Comparison of ENCODE assay signal across 19 mouse cellular contexts in the genomic region with DNA sequence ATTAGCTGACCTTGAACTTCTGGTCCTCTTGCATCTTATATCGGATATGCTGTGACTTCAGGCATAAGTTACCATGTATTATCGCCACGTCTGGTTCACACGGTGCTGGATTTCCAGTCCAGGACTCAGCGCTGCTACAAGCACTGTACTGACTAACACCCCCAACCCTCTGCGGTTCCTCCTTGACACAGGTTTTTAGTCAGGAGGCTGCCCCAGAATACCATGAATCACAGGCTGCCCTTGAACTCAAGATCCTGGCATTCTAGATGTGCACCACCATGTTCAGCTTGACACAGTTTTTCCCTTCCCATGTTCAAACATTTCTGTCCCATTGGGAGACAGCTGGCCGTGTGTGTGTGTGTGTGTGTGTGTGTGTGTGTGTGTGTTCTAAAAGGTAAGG. TPM values are rescaled to one million over a fixed set of nuclear protein-coding genes. Genes with fewer than 3 reads are reported as not detected.
A peak's percentile ranks its signal among the peaks of the same experiment; 100 is the strongest.
DNase-seq lines count a peak whose midpoint lies in the region; ATAC-seq and TF ChIP-seq lines count a peak whose summit lies in the region.
"Had no signal": no experiment of that assay in that cellular context is flagged by ENCODE, and none has a peak within 500 bp of the region (broad histone marks: within the 10 kb centered on the region; RNA-seq: fewer than 3 reads in every experiment).

No protein-coding gene starts in this region.

- H3K27me3 ChIP-seq in forebrain, embryonic 10.5 days (ENCODE audit: poor library complexity, severe bottlenecking): no peaks in the 10 kb centered on the region
- no peaks in the 10 kb centered on the region for H3K27me3 ChIP-seq in forebrain, embryonic 13.5 days
- no peaks in the 10 kb centered on the region for H3K27me3 ChIP-seq in heart, embryonic 15.5 days
- no peaks in the 10 kb centered on the region for H3K27me3 ChIP-seq in kidney, embryonic 16.5 days (ENCODE audit: insufficient read depth, low read length)
- H3K27me3 ChIP-seq: midbrain, embryonic 12.5 days had no signal

- peaks cover 34% of the 10 kb centered on the region for H3K4me1 ChIP-seq in forebrain, embryonic 10.5 days
- H3K4me1 ChIP-seq in forebrain, embryonic 13.5 days: no peaks in the 10 kb centered on the region; the same call in 1 of the 2 replicates
- peaks cover 52% of the 10 kb centered on the region for H3K4me1 ChIP-seq in heart, embryonic 15.5 days (replicated peaks)
- peaks cover 24% of the 10 kb centered on the region for H3K4me1 ChIP-seq in kidney, embryonic 16.5 days (ENCODE audit: insufficient read depth, low read length)
- H3K4me1 ChIP-seq in ES-E14 (ENCODE audit: control insufficient read depth in 2 of 2, insufficient read depth in 2 of 2, low read length in 2 of 2, poor library complexity in 1 of 2): peaks cover 9 to 27% of the 10 kb centered on the region in 2 experiments; a peak in 3 of 4 replicates

- peak overlapping the region; percentile 12; the same call in 1 of the 2 replicates for H3K27ac ChIP-seq in forebrain, embryonic 10.5 days
- H3K27ac ChIP-seq in forebrain, embryonic 13.5 days: no peak overlapping the region
- peak overlapping the region; percentile 46 for H3K27ac ChIP-seq in heart, embryonic 15.5 days
- H3K27ac ChIP-seq in kidney, embryonic 16.5 days (ENCODE audit: low read length): 0 out of 2 replicates have a peak overlapping the region, but pooled peaks have one; percentile 71
- peak overlapping the region; percentile 77 for H3K27ac ChIP-seq in ES-E14 (ENCODE audit: insufficient read depth, low read depth, low read length, poor library complexity, severe bottlenecking)
- H3K27ac ChIP-seq: hindbrain, embryonic 14.5 days; layer of hippocampus, adult 2 months; midbrain, embryonic 12.5 days had no signal

- ATAC-seq in forebrain, embryonic 13.5 days: no peak
- no peak for ATAC-seq in heart, embryonic 15.5 days (replicated peaks; ENCODE audit: insufficient number of reproducible peaks, insufficient read depth, low FRiP score, low read depth)
- 0 out of 2 replicates have a peak, but pooled peaks have one; percentile 3 for ATAC-seq in kidney, embryonic 16.5 days (ENCODE audit: low FRiP score, low TSS enrichment)
- ATAC-seq: inflammation-experienced regulatory T-cells, adult 6 months had no signal

- no peak overlapping the region for H3K9ac ChIP-seq in forebrain, embryonic 13.5 days
- H3K9ac ChIP-seq in heart, embryonic 15.5 days: no peak overlapping the region
- H3K9ac ChIP-seq in kidney, embryonic 16.5 days (replicated peaks; ENCODE audit: low read length): no peak overlapping the region
- 0 out of 2 replicates have a peak overlapping the region, but pooled peaks have one; percentile 21 for H3K9ac ChIP-seq in ES-E14 (ENCODE audit: insufficient read depth, low read depth, low read length, poor library complexity, severe bottlenecking)
- H3K9ac ChIP-seq: hindbrain, embryonic 14.5 days; midbrain, embryonic 12.5 days had no signal

- 94% methylated on average over 7 of the region's 7 CpGs for WGBS in forebrain, embryonic 10.5 days
- 88% methylated on average over 7 of the region's 7 CpGs for WGBS in forebrain, embryonic 13.5 days
- 72% methylated on average over 7 of the region's 7 CpGs for WGBS in heart, embryonic 15.5 days
- WGBS in kidney, embryonic 16.5 days: 83% methylated on average over 7 of the region's 7 CpGs

- H3K36me3 ChIP-seq in forebrain, embryonic 10.5 days (replicated peaks): peaks cover 34% of the 10 kb centered on the region
- no peaks in the 10 kb centered on the region; the same call in 1 of the 2 replicates for H3K36me3 ChIP-seq in forebrain, embryonic 13.5 days (ENCODE audit: poor library complexity, severe bottlenecking)
- no peaks in the 10 kb centered on the region for H3K36me3 ChIP-seq in heart, embryonic 15.5 days
- 0 out of 2 replicates have a peak, but pooled peaks cover under 1% of the 10 kb centered on the region for H3K36me3 ChIP-seq in kidney, embryonic 16.5 days (ENCODE audit: insufficient read depth, low read length)
- peaks cover 8% of the 10 kb centered on the region; the same call in 1 of the 2 replicates for H3K36me3 ChIP-seq in ES-E14 (ENCODE audit: control insufficient read depth, insufficient read depth, low read length, poor library complexity, severe bottlenecking)

- in situ Hi-C loops in ES-E14 (cut with MboI; ENCODE audit: low sequenced_read_pairs in 2 of 2, unreplicated experiment in 2 of 2): no loop called here

- no peak overlapping the region for H3K4me2 ChIP-seq in forebrain, embryonic 13.5 days
- H3K4me2 ChIP-seq in heart, embryonic 15.5 days: 0 out of 2 replicates have a peak overlapping the region, but pooled peaks have one; percentile 33
- no peak overlapping the region for H3K4me2 ChIP-seq in kidney, embryonic 16.5 days (replicated peaks; ENCODE audit: low read depth, low read length)
- H3K4me2 ChIP-seq: hindbrain, embryonic 14.5 days; liver, embryonic 11.5 days; midbrain, embryonic 12.5 days had no signal

- no peak for DNase-seq in forebrain, embryonic 10.5 days (ENCODE audit: extremely low spot score, low spot score)
- no peak for DNase-seq in heart, adult 9 months (ENCODE audit: low spot score in 2 of 2)
- DNase-seq in kidney, postnatal 10 days: no peak
- no peak for DNase-seq in ES-E14 (ENCODE audit: low read depth, low spot score)
- DNase-seq in thymus, postnatal 36 days: no peak
- DNase-seq: cerebellum, adult 18-20 months; cerebellum, postnatal 14 days; gastrocnemius, postnatal 25 days; heart, postnatal 4 days; thymus, adult 18-20 months; thymus, postnatal 4 days had no signal

- no peak overlapping the region for H3K4me3 ChIP-seq in forebrain, embryonic 10.5 days
- H3K4me3 ChIP-seq in forebrain, embryonic 13.5 days: no peak overlapping the region
- no peak overlapping the region for H3K4me3 ChIP-seq in heart, embryonic 15.5 days
- H3K4me3 ChIP-seq in kidney, embryonic 16.5 days (ENCODE audit: low read length): no peak overlapping the region
- peak overlapping the region in 1 of 2 experiments; percentile 59; a peak in 1 of 4 replicates for H3K4me3 ChIP-seq in ES-E14 (ENCODE audit: insufficient read depth in 1 of 2, low read depth in 1 of 2, low read length in 2 of 2, poor library complexity in 1 of 2, severe bottlenecking in 1 of 2)
- H3K4me3 ChIP-seq: layer of hippocampus, adult 2 months; midbrain, embryonic 12.5 days had no signal

- no peaks in the 10 kb centered on the region for H3K9me3 ChIP-seq in forebrain, embryonic 10.5 days
- H3K9me3 ChIP-seq in forebrain, embryonic 13.5 days (replicated peaks): no peaks in the 10 kb centered on the region
- no peaks in the 10 kb centered on the region for H3K9me3 ChIP-seq in heart, embryonic 15.5 days (replicated peaks)
- no peaks in the 10 kb centered on the region for H3K9me3 ChIP-seq in kidney, embryonic 16.5 days (ENCODE audit: low read length)
- no peaks in the 10 kb centered on the region for H3K9me3 ChIP-seq in ES-E14 (ENCODE audit: control insufficient read depth, insufficient read depth, low read depth, low read length)
- H3K9me3 ChIP-seq: midbrain, embryonic 12.5 days had no signal

TF ChIP-seq in ES-E14, 5 proteins besides CTCF, POLR2A, EP300 and RAD21:
- no peak for TF ChIP-seq ZNF384 (IDR thresholded peaks at IDR 0.05; ENCODE audit: low read depth, low read length)
- no peak for TF ChIP-seq HCFC1 (IDR thresholded peaks at IDR 0.05; ENCODE audit: borderline replicate concordance, insufficient read depth, low read length)
- TF ChIP-seq MAFK (IDR thresholded peaks at IDR 0.05; ENCODE audit: insufficient read depth, low read depth, low read length): no peak
- TF ChIP-seq CHD2 (IDR thresholded peaks at IDR 0.05; ENCODE audit: low read depth, low read length): no peak
- TF ChIP-seq ZC3H11A (IDR thresholded peaks at IDR 0.05; ENCODE audit: borderline replicate concordance, low read depth, low read length): no peak
TF ChIP-seq in ES-E14: peak in this region for 0.

RNA-seq across cellular contexts. Expression of gene Bend3, which starts 10.5 kb away (rescaled TPM):
- 8.8 and 9.2 TPM in 2 replicates for polyA plus RNA-seq in forebrain, embryonic 10.5 days (2016; fragmentation: Nextera tagmentation; extraction: Ambion mirVana)
- polyA plus RNA-seq in forebrain, embryonic 13.5 days (2015; fragmentation: Nextera tagmentation; extraction: Ambion mirVana): 3.8 and 5.0 TPM in 2 replicates
- 2.5 and 3.8 TPM in 2 replicates for polyA plus RNA-seq in heart, embryonic 15.5 days (2015; fragmentation: Nextera tagmentation; extraction: Ambion mirVana)
- polyA plus RNA-seq in kidney, embryonic 16.5 days (2015; fragmentation: Nextera tagmentation; extraction: Ambion mirVana): 4.1 and 6.8 TPM in 2 replicates
- 23.2 and 26.4 TPM in 2 replicates for total RNA-seq in ES-E14 (2012; rRNA removed)

RNA-seq across cellular contexts. Expression of gene Gm9803, which starts 34.7 kb away (rescaled TPM):
- polyA plus RNA-seq in forebrain, embryonic 10.5 days (2016; fragmentation: Nextera tagmentation; extraction: Ambion mirVana): 9.4 and 12.7 TPM in 2 replicates
- 19.4 and 23.4 TPM in 2 replicates for polyA plus RNA-seq in forebrain, embryonic 13.5 days (2015; fragmentation: Nextera tagmentation; extraction: Ambion mirVana)
- polyA plus RNA-seq in heart, embryonic 15.5 days (2015; fragmentation: Nextera tagmentation; extraction: Ambion mirVana): 16.0 and 16.5 TPM in 2 replicates
- 13.8 and 28.9 TPM in 2 replicates for polyA plus RNA-seq in kidney, embryonic 16.5 days (2015; fragmentation: Nextera tagmentation; extraction: Ambion mirVana)
- 13.3 and 20.6 TPM in 2 replicates for total RNA-seq in ES-E14 (2012; rRNA removed)

RNA-seq across cellular contexts. Expression of gene 1700021F05Rik, which starts 51.7 kb away (rescaled TPM):
- polyA plus RNA-seq in forebrain, embryonic 10.5 days (2016; fragmentation: Nextera tagmentation; extraction: Ambion mirVana): 63.6 and 64.3 TPM in 2 replicates
- 63.0 and 65.2 TPM in 2 replicates for polyA plus RNA-seq in forebrain, embryonic 13.5 days (2015; fragmentation: Nextera tagmentation; extraction: Ambion mirVana)
- polyA plus RNA-seq in heart, embryonic 15.5 days (2015; fragmentation: Nextera tagmentation; extraction: Ambion mirVana): 80.8 and 95.5 TPM in 2 replicates
- polyA plus RNA-seq in kidney, embryonic 16.5 days (2015; fragmentation: Nextera tagmentation; extraction: Ambion mirVana): 75.0 and 78.4 TPM in 2 replicates
- 30.0 and 32.9 TPM in 2 replicates for total RNA-seq in ES-E14 (2012; rRNA removed)
